ENCODE assay signal across 12 mouse cellular contexts in the genomic region with DNA sequence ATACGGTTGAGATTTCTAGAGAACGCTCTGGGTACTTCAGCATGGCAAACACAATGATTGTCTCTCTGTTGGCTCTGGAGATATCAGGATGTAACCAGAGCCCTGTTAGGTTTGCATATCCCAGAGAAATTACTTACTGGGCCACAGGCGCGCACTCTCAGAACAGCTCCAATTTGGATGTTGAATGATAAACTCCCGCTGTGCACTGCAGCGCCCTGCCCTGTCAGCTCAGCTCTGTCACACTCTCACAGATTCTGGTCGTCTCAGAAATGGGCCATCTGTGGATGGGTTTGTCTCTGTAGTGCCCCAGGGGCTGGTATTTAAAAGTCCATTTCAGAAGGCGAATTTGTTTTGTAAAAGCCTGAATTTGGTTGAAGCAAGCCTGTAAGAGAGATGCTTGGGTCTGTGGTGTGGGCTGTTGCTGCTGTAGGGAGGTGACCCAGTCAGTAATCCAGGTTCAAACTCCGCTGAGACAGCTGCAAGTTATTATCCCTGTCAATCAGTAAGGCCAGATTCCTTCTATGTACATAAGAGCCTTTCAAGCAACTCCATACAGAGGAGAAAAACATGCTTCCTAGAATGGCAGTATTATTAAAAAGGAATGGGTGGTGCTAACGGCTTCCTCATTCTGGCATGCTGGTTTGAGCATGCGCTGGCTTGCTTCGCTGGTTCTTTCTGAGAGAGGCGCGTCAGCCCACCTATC.
DNase-seq lines count a peak whose midpoint lies in the region; ATAC-seq and TF ChIP-seq lines count a peak whose summit lies in the region.
"Had no signal": no experiment of that assay in that cellular context is flagged by ENCODE, and none has a peak within 500 bp of the region (broad histone marks: within the 10 kb centered on the region; RNA-seq: fewer than 3 reads in every experiment).

No protein-coding gene starts in this region.

- H3K27me3 ChIP-seq in hindbrain, embryonic 10.5 days (ENCODE audit: insufficient read depth, poor library complexity, severe bottlenecking), result no peaks in the 10 kb centered on the region
- no peaks in the 10 kb centered on the region for H3K27me3 ChIP-seq in hindbrain, embryonic 14.5 days (ENCODE audit: control insufficient read depth, insufficient read depth, low read length)
- H3K27me3 ChIP-seq in testis, adult 2 months (ENCODE audit: control insufficient read depth, insufficient read depth, low read length), result no peaks in the 10 kb centered on the region
- H3K27me3 ChIP-seq: intestine, embryonic 15.5 days; lung, embryonic 15.5 days had no signal

- WGBS in hindbrain, embryonic 10.5 days, result 74% methylated on average over 14 of the region's 14 CpGs
- WGBS in hindbrain, embryonic 14.5 days, result 72% methylated on average over 14 of the region's 14 CpGs

- H3K9me3 ChIP-seq in hindbrain, embryonic 10.5 days, result no peaks in the 10 kb centered on the region
- H3K9me3 ChIP-seq in hindbrain, embryonic 14.5 days (ENCODE audit: control insufficient read depth, low read length), result no peaks in the 10 kb centered on the region
- H3K9me3 ChIP-seq: intestine, embryonic 15.5 days; lung, embryonic 15.5 days had no signal

- no peak for TF ChIP-seq CTCF in testis, adult 2 months (IDR thresholded peaks at IDR 0.05; ENCODE audit: control insufficient read depth, insufficient read depth, insufficient replicate concordance, low read depth, low read length)

- DNase-seq in hindbrain, embryonic 10.5 days (ENCODE audit: low spot score), result peak; percentile 19
- no peak for DNase-seq in hindbrain, embryonic 14.5 days (ENCODE audit: low spot score)
- DNase-seq in testis, postnatal 10 days (ENCODE audit: low spot score), result no peak
- peak; percentile 51 for DNase-seq in forelimb bud, embryonic 11.5 days (ENCODE audit: low read depth, low spot score)
- DNase-seq in cerebellum, postnatal 4 days (ENCODE audit: low spot score in 2 of 2), result no peak
- DNase-seq in gastrocnemius, postnatal 25 days, result no peak
- DNase-seq in thymus, postnatal 4 days, result no peak
- DNase-seq: adrenal gland, postnatal 25 days; cerebellum, adult 8-10 months had no signal

- no peak overlapping the region for H3K9ac ChIP-seq in hindbrain, embryonic 14.5 days
- H3K9ac ChIP-seq: intestine, embryonic 15.5 days; lung, embryonic 15.5 days had no signal

- no peak for ATAC-seq in hindbrain, embryonic 14.5 days (ENCODE audit: low FRiP score)
- ATAC-seq: intestine, embryonic 15.5 days had no signal

- no peak overlapping the region for H3K4me2 ChIP-seq in hindbrain, embryonic 14.5 days (replicated peaks)
- H3K4me2 ChIP-seq: intestine, embryonic 15.5 days; lung, embryonic 15.5 days had no signal

- H3K4me1 ChIP-seq in hindbrain, embryonic 10.5 days (replicated peaks), result 0 out of 2 replicates have a peak, but pooled peaks cover 4% of the 10 kb centered on the region
- no peaks in the 10 kb centered on the region for H3K4me1 ChIP-seq in hindbrain, embryonic 14.5 days (replicated peaks; ENCODE audit: control insufficient read depth, insufficient read depth, low read length)
- H3K4me1 ChIP-seq in testis, adult 2 months (ENCODE audit: control insufficient read depth, insufficient read depth, low read length), result peaks cover 2% of the 10 kb centered on the region
- H3K4me1 ChIP-seq: intestine, embryonic 15.5 days; lung, embryonic 15.5 days had no signal

- no peak overlapping the region for H3K27ac ChIP-seq in hindbrain, embryonic 10.5 days
- H3K27ac ChIP-seq in hindbrain, embryonic 14.5 days, result no peak overlapping the region
- H3K27ac ChIP-seq in testis, adult 2 months (ENCODE audit: control insufficient read depth, insufficient read depth, low read depth, low read length), result no peak overlapping the region
- H3K27ac ChIP-seq: intestine, embryonic 15.5 days; lung, embryonic 15.5 days had no signal

- TF ChIP-seq POLR2A in testis, adult 2 months (IDR thresholded peaks at IDR 0.05; ENCODE audit: control insufficient read depth, low read depth, low read length), result no peak

- no peak overlapping the region for H3K4me3 ChIP-seq in hindbrain, embryonic 10.5 days
- no peak overlapping the region for H3K4me3 ChIP-seq in hindbrain, embryonic 14.5 days (replicated peaks; ENCODE audit: low read length)
- peak overlapping the region; percentile 12 for H3K4me3 ChIP-seq in testis, adult 2 months (ENCODE audit: control insufficient read depth, low read depth, low read length)
- H3K4me3 ChIP-seq: intestine, embryonic 15.5 days; lung, embryonic 15.5 days had no signal

- no peaks in the 10 kb centered on the region for H3K36me3 ChIP-seq in hindbrain, embryonic 10.5 days
- H3K36me3 ChIP-seq in hindbrain, embryonic 14.5 days (replicated peaks; ENCODE audit: control insufficient read depth, insufficient read depth), result no peaks in the 10 kb centered on the region
- H3K36me3 ChIP-seq in testis, adult 2 months (ENCODE audit: control insufficient read depth, insufficient read depth, low read length), result no peaks in the 10 kb centered on the region
- H3K36me3 ChIP-seq: intestine, embryonic 15.5 days; lung, embryonic 15.5 days had no signal

Comparison
In these comparisons a context has a peak if more than half of its experiments do, and no peak if none do; other contexts are left out.
1. DNase-seq: peak in hindbrain, embryonic 10.5 days (single experiment) and forelimb bud, embryonic 11.5 days (single experiment); none in hindbrain, embryonic 14.5 days (single experiment), testis, postnatal 10 days (single experiment), cerebellum, postnatal 4 days (0 of 2), gastrocnemius, postnatal 25 days (single experiment) and thymus, postnatal 4 days (single experiment).